Mouse (Mus musculus): ENCODE measurements around the gene Fxyd2. TPM values are rescaled to one million over a fixed set of nuclear protein-coding genes. Genes with fewer than 3 reads are reported as not detected.

Gene Fxyd2
- polyA plus RNA-seq (2015; fragmentation: Nextera tagmentation; extraction: Ambion mirVana): 1.7 and 3.3 TPM in 2 replicates

- H3K4me2 ChIP-seq: no peak within 1 kb of the TSS
- 73% methylated on average over 4 of the region's 4 CpGs for WGBS
- no peak within 1 kb of the TSS for H3K9ac ChIP-seq
- no peak for ATAC-seq (ENCODE audit: borderline replicate concordance, extremely low read depth, low FRiP score, low TSS enrichment)
- no peaks in the 10 kb centered on the region for H3K27me3 ChIP-seq
- H3K4me3 ChIP-seq: no peak within 1 kb of the TSS
- no peaks in the 10 kb centered on the region for H3K4me1 ChIP-seq
- no peak within 1 kb of the TSS for H3K27ac ChIP-seq
- H3K9me3 ChIP-seq: no peaks in the 10 kb centered on the region
- H3K36me3 ChIP-seq: no peaks in the 10 kb centered on the region
Measured at GRCm38 (mm10) chr9:45399434-45399833, at the start of gene Fxyd2. TSS of gene Fxyd2 (plus strand) at chr9:45399669.

- no peak overlapping the region for H3K4me2 ChIP-seq
- ATAC-seq (ENCODE audit: borderline replicate concordance, extremely low read depth, low FRiP score, low TSS enrichment): no peak
- WGBS: 11% methylated on average over 5 of the region's 5 CpGs
Measured at GRCm38 (mm10) chr9:45349851-45350250, 49.6 kb upstream of the Fxyd2 start.

GRCm38 (mm10) chr9:45355192-45355591, 44.3 kb upstream of the Fxyd2 start:
- no peak for ATAC-seq (ENCODE audit: borderline replicate concordance, extremely low read depth, low FRiP score, low TSS enrichment)
- Histone ChIP-seq H3K4me1 (no peaks in the 10 kb centered on the region), H3K27ac (no peak overlapping the region), H3K9me3 (no peaks in the 10 kb centered on the region), H3K27me3 (no peaks in the 10 kb centered on the region), H3K4me3 (no peak overlapping the region), H3K4me2 (no peak overlapping the region), H3K9ac (no peak overlapping the region), H3K36me3 (no peaks in the 10 kb centered on the region)
- WGBS: 71% methylated on average over 2 of the region's 2 CpGs

More at GRCm38 (mm10) chr9:45349851-45350250, 49.6 kb upstream of the Fxyd2 start:
- H3K9me3 ChIP-seq: no peaks in the 10 kb centered on the region
- no peaks in the 10 kb centered on the region for H3K27me3 ChIP-seq
- no peaks in the 10 kb centered on the region for H3K36me3 ChIP-seq
- H3K27ac ChIP-seq: no peak overlapping the region
- no peak overlapping the region for H3K9ac ChIP-seq
- no peaks in the 10 kb centered on the region for H3K4me1 ChIP-seq
- no peak overlapping the region for H3K4me3 ChIP-seq

- H3K4me3 ChIP-seq: no peak overlapping the region
- H3K27me3 ChIP-seq: no peaks in the 10 kb centered on the region
- H3K4me2 ChIP-seq: no peak overlapping the region
- no peak overlapping the region for H3K27ac ChIP-seq
- H3K9me3 ChIP-seq: no peaks in the 10 kb centered on the region
- 0 out of 2 replicates have a peak, but pooled peaks cover 7% of the 10 kb centered on the region for H3K4me1 ChIP-seq
- WGBS: 38% methylated on average over 7 of the region's 7 CpGs
- no peak for ATAC-seq (ENCODE audit: borderline replicate concordance, extremely low read depth, low FRiP score, low TSS enrichment)
- no peak overlapping the region for H3K9ac ChIP-seq
- H3K36me3 ChIP-seq: no peaks in the 10 kb centered on the region
Measured at GRCm38 (mm10) chr9:45358356-45358755, 41.1 kb upstream of the Fxyd2 start.

- ATAC-seq (ENCODE audit: borderline replicate concordance, extremely low read depth, low FRiP score, low TSS enrichment): no peak
- H3K4me3 ChIP-seq: no peak overlapping the region
- H3K4me1 ChIP-seq: 0 out of 2 replicates have a peak, but pooled peaks cover 7% of the 10 kb centered on the region
- no peak overlapping the region for H3K4me2 ChIP-seq
- H3K36me3 ChIP-seq: no peaks in the 10 kb centered on the region
- H3K27me3 ChIP-seq: no peaks in the 10 kb centered on the region
- 15% methylated on average over 2 of the region's 2 CpGs for WGBS
- no peak overlapping the region for H3K9ac ChIP-seq
- no peak overlapping the region for H3K27ac ChIP-seq
- no peaks in the 10 kb centered on the region for H3K9me3 ChIP-seq
Measured at GRCm38 (mm10) chr9:45362051-45362461, 37.4 kb upstream of the Fxyd2 start.

GRCm38 (mm10) chr9:45363639-45364214, 35.7 kb upstream of the Fxyd2 start:
- Histone ChIP-seq H3K9me3 (no peaks in the 10 kb centered on the region), H3K27ac (no peak overlapping the region), H3K36me3 (no peaks in the 10 kb centered on the region), H3K4me2 (no peak overlapping the region), H3K9ac (no peak overlapping the region), H3K4me1 (0 out of 2 replicates have a peak, but pooled peaks cover 7% of the 10 kb centered on the region), H3K27me3 (0 out of 2 replicates have a peak, but pooled peaks cover 5% of the 10 kb centered on the region), H3K4me3 (no peak overlapping the region)
- 59% methylated on average over 7 of the region's 7 CpGs for WGBS
- ATAC-seq (ENCODE audit: borderline replicate concordance, extremely low read depth, low FRiP score, low TSS enrichment): no peak

- 41% methylated on average over 8 of the region's 8 CpGs for WGBS
- H3K4me3 ChIP-seq: no peak overlapping the region
- no peak for ATAC-seq (ENCODE audit: borderline replicate concordance, extremely low read depth, low FRiP score, low TSS enrichment)
- no peaks in the 10 kb centered on the region for H3K36me3 ChIP-seq
- no peak overlapping the region for H3K27ac ChIP-seq
- H3K9me3 ChIP-seq: no peaks in the 10 kb centered on the region
- peaks cover 15% of the 10 kb centered on the region for H3K27me3 ChIP-seq
- H3K4me2 ChIP-seq: no peak overlapping the region
- H3K9ac ChIP-seq: no peak overlapping the region
- peaks cover 15% of the 10 kb centered on the region for H3K4me1 ChIP-seq
Measured at GRCm38 (mm10) chr9:45367716-45368115, 31.8 kb upstream of the Fxyd2 start.

GRCm38 (mm10) chr9:45368341-45368901, 31.0 kb upstream of the Fxyd2 start:
- no peak overlapping the region for H3K4me2 ChIP-seq
- H3K27ac ChIP-seq: no peak overlapping the region
- WGBS: 31% methylated on average over 5 of the region's 5 CpGs
- H3K36me3 ChIP-seq: no peaks in the 10 kb centered on the region
- peaks cover 15% of the 10 kb centered on the region for H3K4me1 ChIP-seq
- no peak overlapping the region for H3K9ac ChIP-seq
- H3K27me3 ChIP-seq: peaks cover 15% of the 10 kb centered on the region
- no peaks in the 10 kb centered on the region for H3K9me3 ChIP-seq
- no peak overlapping the region for H3K4me3 ChIP-seq
- no peak for ATAC-seq (ENCODE audit: borderline replicate concordance, extremely low read depth, low FRiP score, low TSS enrichment)

GRCm38 (mm10) chr9:45370117-45370561, 29.3 kb upstream of the Fxyd2 start, which contains the start of gene Fxyd6:
TSS of gene Fxyd6 (plus strand) at chr9:45370185.
- Histone ChIP-seq H3K27me3 (peaks cover 15% of the 10 kb centered on the region), H3K9ac (peak within 1 kb of the TSS; percentile 50), H3K4me1 (peaks cover 15% of the 10 kb centered on the region), H3K9me3 (no peaks in the 10 kb centered on the region), H3K36me3 (no peaks in the 10 kb centered on the region), H3K4me2 (peak within 1 kb of the TSS; percentile 95), H3K27ac (no peak within 1 kb of the TSS), H3K4me3 (peak within 1 kb of the TSS; percentile 57)
- WGBS: under 1% methylated on average over 28 of the region's 28 CpGs
- peak; percentile 72; the same call in 1 of the 2 replicates for ATAC-seq (ENCODE audit: borderline replicate concordance, extremely low read depth, low FRiP score, low TSS enrichment)

GRCm38 (mm10) chr9:45370616-45371336, 28.7 kb upstream of the Fxyd2 start:
- Histone ChIP-seq H3K9me3 (no peaks in the 10 kb centered on the region), H3K4me3 (peak overlapping the region; percentile 57), H3K9ac (peak overlapping the region; percentile 50), H3K36me3 (no peaks in the 10 kb centered on the region), H3K27me3 (peaks cover 15% of the 10 kb centered on the region), H3K4me2 (peak overlapping the region; percentile 95), H3K27ac (no peak overlapping the region), H3K4me1 (peaks cover 15% of the 10 kb centered on the region)
- ATAC-seq (ENCODE audit: borderline replicate concordance, extremely low read depth, low FRiP score, low TSS enrichment): no peak
- WGBS: 4% methylated on average over 25 of the region's 25 CpGs

- Histone ChIP-seq H3K27me3 (peaks cover 15% of the 10 kb centered on the region), H3K4me3 (peak overlapping the region; percentile 57), H3K4me2 (peak overlapping the region; percentile 95), H3K9me3 (no peaks in the 10 kb centered on the region), H3K27ac (no peak overlapping the region), H3K36me3 (no peaks in the 10 kb centered on the region), H3K9ac (no peak overlapping the region), H3K4me1 (peaks cover 15% of the 10 kb centered on the region)
- ATAC-seq (ENCODE audit: borderline replicate concordance, extremely low read depth, low FRiP score, low TSS enrichment): no peak
- WGBS: 26% methylated on average over 2 of the region's 2 CpGs
Measured at GRCm38 (mm10) chr9:45371337-45371707, 28.1 kb upstream of the Fxyd2 start.

GRCm38 (mm10) chr9:45373896-45374295, 25.6 kb upstream of the Fxyd2 start:
- H3K4me1 ChIP-seq: peaks cover 15% of the 10 kb centered on the region
- no peak for ATAC-seq (ENCODE audit: borderline replicate concordance, extremely low read depth, low FRiP score, low TSS enrichment)
- H3K4me2 ChIP-seq: no peak overlapping the region
- peaks cover 10% of the 10 kb centered on the region for H3K27me3 ChIP-seq
- H3K9ac ChIP-seq: no peak overlapping the region
- H3K36me3 ChIP-seq: no peaks in the 10 kb centered on the region
- no peak overlapping the region for H3K27ac ChIP-seq
- WGBS: 51% methylated on average over 3 of the region's 3 CpGs
- no peak overlapping the region for H3K4me3 ChIP-seq
- H3K9me3 ChIP-seq: no peaks in the 10 kb centered on the region
